Mouse (Mus musculus) cerebellum, adult 2 months (tissue): ENCODE results near the gene Shroom1.

Source experiments
- CTCF ChIP-seq: fragments of 200-500 bp; IDR thresholded peaks from 2 replicates; pipeline ENCODE4 v1.5.1; 2011; ENCODE audit warnings: low read depth, mild to moderate bottlenecking, control low read depth, low read length, moderate library complexity, borderline replicate concordance; ENCODE audit not compliant: insufficient read depth
- POLR2A ChIP-seq: fragments of 200-500 bp; IDR thresholded peaks from 2 replicates; pipeline ENCODE4 v1.6.1; 2011; ENCODE audit warnings: low read length, control low read depth, borderline replicate concordance; ENCODE audit not compliant: insufficient read depth

DNA sequence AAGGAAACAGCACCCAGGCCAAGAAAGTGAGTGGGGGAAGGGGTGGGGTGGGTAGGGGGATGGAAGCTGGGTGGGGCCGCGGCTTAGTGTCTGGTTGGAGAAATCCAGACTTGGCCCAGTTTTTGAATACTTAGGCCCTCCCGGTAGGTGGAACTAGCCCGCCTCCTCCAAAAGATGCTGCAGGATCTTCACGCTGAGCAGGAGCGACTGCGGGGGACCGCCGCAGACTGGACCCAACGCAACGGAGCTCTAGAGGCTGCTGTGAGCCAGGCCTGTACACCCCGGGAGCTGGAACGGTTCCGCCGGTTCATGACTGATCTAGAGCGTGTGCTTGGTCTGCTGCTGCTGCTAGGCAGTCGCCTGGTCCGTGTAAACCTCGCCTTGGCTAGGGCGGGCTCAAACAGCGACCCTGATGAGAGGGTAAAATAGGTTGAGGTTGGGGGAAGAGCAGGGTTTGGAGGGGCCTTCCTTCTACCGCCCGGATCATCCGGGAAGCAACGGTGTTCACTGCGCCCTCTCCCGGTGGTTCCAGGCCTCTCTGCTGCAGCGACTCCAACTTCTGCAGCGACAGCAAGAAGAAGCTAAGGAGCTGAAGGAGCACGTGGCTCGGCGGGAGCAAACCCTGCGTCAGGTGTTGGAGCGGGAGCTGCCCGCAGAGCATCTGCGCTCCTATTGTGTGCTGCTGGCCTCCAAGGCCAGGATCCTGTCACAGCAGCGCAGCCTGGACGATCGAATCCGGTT, 9.4 kb downstream of the Shroom1 start:
- TF ChIP-seq CTCF (peak; percentile 79), POLR2A (peak; percentile 51; the same call in 1 of the 2 replicates)
